Mouse (Mus musculus) heart, adult 10 weeks (tissue): ENCODE measurements around the gene Npy4r. TPM values are rescaled to one million over a fixed set of nuclear protein-coding genes. Genes with fewer than 3 reads are reported as not detected.

Source experiments
- polyA plus RNA-seq: library from polyadenylated mRNA; stranded (reverse); fragments of 350-450 nt; fragmentation: Illumina TruSeq; extraction: RNeasy Lipid Tissue Mini Kit (QIAGEN cat#74804); gene quantifications from one replicate; pipeline ENCODE4 v1.2.3, GENCODE M21; 2014; ENCODE audit warnings: low read depth, low replicate concordance

Npy4r gene
- 0.39 TPM for polyA plus RNA-seq

DNA sequence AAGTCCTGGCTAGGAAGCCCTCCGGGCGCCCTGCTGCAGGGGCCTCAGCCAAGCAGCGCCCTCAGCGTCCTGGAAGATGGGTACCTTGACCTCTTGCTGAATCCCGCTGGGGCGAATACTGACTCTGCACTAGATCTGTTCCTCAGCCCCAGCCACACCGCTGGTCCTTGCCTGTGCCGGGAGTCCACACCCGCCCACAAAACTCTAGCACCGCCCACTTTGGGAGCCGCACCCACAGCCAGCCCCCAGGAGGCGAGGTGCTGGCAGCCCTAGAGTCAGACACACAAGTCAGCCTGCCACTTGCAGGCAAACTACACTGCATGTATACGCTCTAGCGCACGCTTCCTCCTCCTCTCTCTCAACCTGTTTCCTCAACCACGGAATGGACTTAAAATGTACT, at the start of gene Npy4r:
TSS of gene Npy4r (minus strand) at position 148 of the 400 bp plus-strand sequence.

DNA sequence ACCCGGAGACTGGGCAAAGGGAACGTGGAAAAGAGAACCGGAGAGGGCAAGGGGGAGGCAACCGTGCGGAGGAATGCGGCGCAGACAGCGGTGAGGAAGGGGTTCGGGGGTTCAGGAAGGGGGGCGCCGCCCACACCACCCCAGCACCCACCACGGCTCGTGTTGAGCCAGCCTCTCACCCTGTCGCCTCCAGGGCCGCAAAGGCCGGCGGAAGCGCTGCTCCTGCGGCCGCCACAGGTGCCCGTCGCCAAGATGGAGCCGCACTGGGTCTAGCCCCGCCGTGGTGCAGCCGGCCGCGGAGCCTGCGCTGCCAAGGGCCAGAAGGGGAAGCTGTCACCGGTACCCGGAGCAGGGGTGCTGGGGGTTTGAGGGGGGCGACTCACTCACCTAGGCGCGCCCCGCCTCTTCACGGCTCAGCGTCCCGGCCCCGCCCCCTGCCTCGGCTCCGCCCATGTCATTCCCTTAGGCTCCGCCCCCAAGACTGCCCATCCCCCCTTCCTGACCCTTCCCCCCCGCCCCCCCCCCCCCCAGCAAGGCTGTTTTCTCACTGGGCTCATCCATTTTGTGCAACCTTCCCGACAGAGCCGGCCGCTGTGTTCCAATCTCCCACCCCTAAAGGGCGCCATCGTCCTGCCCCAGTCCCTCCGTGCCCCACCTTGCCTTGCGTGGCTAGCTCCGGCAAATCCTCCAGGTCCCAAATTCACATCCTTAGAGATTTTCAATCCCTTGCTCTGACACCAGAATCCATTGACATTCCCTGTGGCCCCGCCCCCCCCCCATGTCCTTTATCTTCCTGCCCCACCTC, 49.1 kb upstream of the Npy4r start, which contains the start of gene Gprin2:
TSS of gene Gprin2 (minus strand) at position 423 of the 805 bp plus-strand sequence.

GRCm38 (mm10) chr14:34102601-34103000, 49.7 kb downstream of the Npy4r start, which contains the start of gene A630023A22Rik:
TSS of gene A630023A22Rik (minus strand) at chr14:34102754.

Other genes starting within 250 kb of the Npy4r start
- gene Gdf10, start 228.9 kb downstream of the Npy4r start, polyA plus RNA-seq, result 1.2 TPM
- 0.47 TPM for gene Gdf2, start 211.4 kb downstream of the Npy4r start, polyA plus RNA-seq
- not detected for gene Rbp3, start 198.5 kb downstream of the Npy4r start, polyA plus RNA-seq
- not detected for gene Zfp488, start 173.7 kb downstream of the Npy4r start, polyA plus RNA-seq
- gene Gm30083, start 137.3 kb downstream of the Npy4r start, polyA plus RNA-seq, result not detected
- gene Gm5460, start 135.7 kb downstream of the Npy4r start, polyA plus RNA-seq, result not detected
- not detected for gene Antxrl, start 99.8 kb downstream of the Npy4r start, polyA plus RNA-seq
- gene Anxa8, start 66.5 kb downstream of the Npy4r start, polyA plus RNA-seq, result 1.9 TPM
- not detected for gene A630023A22Rik, start 49.7 kb downstream of the Npy4r start, polyA plus RNA-seq
- 0.05 TPM for gene Gprin2, start 49.2 kb upstream of the Npy4r start, polyA plus RNA-seq
- gene Syt15, start 67.1 kb upstream of the Npy4r start, polyA plus RNA-seq, result 0.63 TPM
- gene Shld2, start 158.0 kb upstream of the Npy4r start, polyA plus RNA-seq, result 7.2 TPM
- 110 TPM for gene Glud1, start 158.2 kb upstream of the Npy4r start, polyA plus RNA-seq
- not detected for gene Fam25c, start 202.9 kb upstream of the Npy4r start, polyA plus RNA-seq
- gene Sncg, start 222.3 kb upstream of the Npy4r start, polyA plus RNA-seq, result 21.1 TPM
- 23.2 TPM for gene Mmrn2, start 223.0 kb upstream of the Npy4r start, polyA plus RNA-seq